Mouse (Mus musculus) thymus, adult 2 months (tissue): ENCODE measurements around the gene Nup43.

Experiments
- CTCF ChIP-seq: fragments of 200-500 bp; IDR thresholded peaks from 2 replicates; pipeline ENCODE4 v1.5.1; 2012; ENCODE audit warnings: mild to moderate bottlenecking, control low read depth, low read length, moderate library complexity, borderline replicate concordance; ENCODE audit not compliant: control insufficient read depth, poor library complexity, insufficient read depth; ENCODE audit errors: extremely low read depth
- POLR2A ChIP-seq: fragments of 200-500 bp; IDR thresholded peaks from 2 replicates; pipeline ENCODE4 v1.6.1; 2012; ENCODE audit warnings: mild to moderate bottlenecking, low read length, control low read depth, moderate library complexity; ENCODE audit not compliant: control insufficient read depth, poor library complexity, insufficient read depth; ENCODE audit errors: extremely low read depth

- no peak for TF ChIP-seq POLR2A
- TF ChIP-seq CTCF: no peak
These were observed 32.8 kb downstream of the Nup43 start for GRCm38 (mm10) chr10:7700120-7700519.
